Mouse (Mus musculus) heart, embryonic 13.5 days (tissue): Measurements from ENCODE around the gene Inka2. TPM values are rescaled to one million over a fixed set of nuclear protein-coding genes. Genes with fewer than 3 reads are reported as not detected.
A peak's percentile ranks its signal among the peaks of the same experiment; 100 is the strongest.

Experiments
- ATAC-seq: fragments of 200-750 bp; cut with Nextera tagmentation; 2 replicates; pipeline ENCODE4 v1.8.0; 2017; ENCODE audit warnings: moderate TSS enrichment; ENCODE audit not compliant: insufficient number of reproducible peaks, low FRiP score, low TSS enrichment; ENCODE audit errors: extremely low read depth
- H3K27ac ChIP-seq: fragments of 300-500 bp; sonication (generic); replicated peaks from 2 replicates; pipeline ENCODE4 v1.5.1; 2015; ENCODE audit warnings: moderate library complexity, mild to moderate bottlenecking, inconsistent platforms
- H3K27me3 ChIP-seq: fragments of 300-500 bp; sonication (generic); replicated peaks from 2 replicates; pipeline ENCODE4 v1.6.1; 2015; ENCODE audit warnings: mild to moderate bottlenecking, inconsistent platforms
- H3K36me3 ChIP-seq: fragments of 300-500 bp; sonication (generic); 2 replicates; pipeline ENCODE4 v1.6.1; 2015; ENCODE audit warnings: mild to moderate bottlenecking, inconsistent platforms
- H3K4me1 ChIP-seq: fragments of 300-500 bp; sonication (generic); 2 replicates; pipeline ENCODE4 v1.6.1; 2015; ENCODE audit warnings: inconsistent platforms
- H3K4me2 ChIP-seq: fragments of 300-500 bp; sonication (generic); 2 replicates; pipeline ENCODE4 v1.6.1; 2015; ENCODE audit warnings: inconsistent platforms, mild to moderate bottlenecking, moderate library complexity
- H3K4me3 ChIP-seq: fragments of 300-500 bp; sonication (generic); 2 replicates; pipeline ENCODE4 v1.5.1; 2015; ENCODE audit warnings: moderate library complexity, mild to moderate bottlenecking, inconsistent platforms
- H3K9ac ChIP-seq: fragments of 300-500 bp; sonication (generic); 2 replicates; pipeline ENCODE4 v1.6.1; 2015; ENCODE audit warnings: inconsistent platforms, mild to moderate bottlenecking, moderate library complexity
- H3K9me3 ChIP-seq: fragments of 300-500 bp; sonication (generic); 2 replicates; pipeline ENCODE4 v1.6.1; 2016; ENCODE audit warnings: inconsistent platforms
- WGBS: fragments of 180-500 bp; shearing (Covaris S2); methylation state at CpG from one replicate; pipeline ENCODE4 v1.1.7; 2015; ENCODE audit warnings: mixed read lengths; 5-methylcytosine and 5-hydroxymethylcytosine counted together
- polyA plus RNA-seq: library from polyadenylated mRNA; unstranded; fragments of >200 nt; fragmentation: Nextera tagmentation; extraction: Ambion mirVana; gene quantifications from 2 replicates; pipeline ENCODE4 v1.2.1, GENCODE M21; 2015

The Inka2 gene
- polyA plus RNA-seq, 1 experiment from 2014 or later, result 2.0 TPM

DNA sequence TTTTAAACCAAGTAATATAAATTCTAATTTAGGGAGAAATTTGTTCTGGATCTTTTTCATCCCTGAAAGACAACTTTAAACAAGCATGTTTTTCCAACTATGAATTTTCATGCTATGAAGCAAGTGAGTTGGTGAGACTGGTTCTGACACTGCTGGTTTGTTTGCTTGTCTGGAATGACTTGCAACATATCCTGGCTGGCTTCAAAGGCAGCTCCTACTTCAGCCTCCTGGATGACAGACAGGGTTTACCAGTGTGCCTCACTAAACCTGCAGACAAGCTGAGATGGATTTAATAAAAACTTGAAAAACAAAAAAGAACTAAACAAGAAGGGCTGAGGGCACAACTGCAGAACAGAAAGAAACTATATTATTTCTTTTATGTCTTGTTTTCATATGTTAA is 53.7 kb downstream of the Inka2 start:
- Histone ChIP-seq H3K9ac (no peak overlapping the region), H3K27ac (no peak overlapping the region), H3K36me3 (no peaks in the 10 kb centered on the region), H3K27me3 (no peaks in the 10 kb centered on the region), H3K9me3 (no peaks in the 10 kb centered on the region), H3K4me2 (no peak overlapping the region), H3K4me3 (no peak overlapping the region), H3K4me1 (peaks cover 30% of the 10 kb centered on the region)
- no peak for ATAC-seq

DNA sequence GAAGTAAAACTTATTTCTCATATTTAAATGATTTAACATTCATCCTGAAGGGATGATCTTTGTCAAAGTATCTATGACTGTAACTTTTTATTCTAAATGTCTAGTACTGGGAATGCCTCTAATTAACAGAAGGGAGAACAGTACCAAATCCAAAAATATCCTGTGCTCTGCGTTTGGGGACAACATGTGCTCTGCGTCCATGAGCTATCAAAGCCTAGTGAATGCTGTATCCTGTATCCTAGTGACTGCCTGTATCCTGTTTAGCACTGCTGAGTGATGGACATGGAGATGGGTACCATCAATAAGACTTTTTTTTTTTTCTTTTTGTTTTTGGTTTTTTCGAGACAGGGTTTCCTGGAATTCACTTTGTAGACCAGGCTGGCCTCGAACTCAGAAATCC is 54.3 kb downstream of the Inka2 start:
- Histone ChIP-seq H3K4me3 (no peak overlapping the region), H3K36me3 (no peaks in the 10 kb centered on the region), H3K9me3 (no peaks in the 10 kb centered on the region), H3K4me1 (peaks cover 36% of the 10 kb centered on the region), H3K27ac (no peak overlapping the region), H3K9ac (no peak overlapping the region), H3K27me3 (no peaks in the 10 kb centered on the region), H3K4me2 (no peak overlapping the region)
- no peak for ATAC-seq
- 70% methylated on average over 4 of the region's 4 CpGs for WGBS

DNA sequence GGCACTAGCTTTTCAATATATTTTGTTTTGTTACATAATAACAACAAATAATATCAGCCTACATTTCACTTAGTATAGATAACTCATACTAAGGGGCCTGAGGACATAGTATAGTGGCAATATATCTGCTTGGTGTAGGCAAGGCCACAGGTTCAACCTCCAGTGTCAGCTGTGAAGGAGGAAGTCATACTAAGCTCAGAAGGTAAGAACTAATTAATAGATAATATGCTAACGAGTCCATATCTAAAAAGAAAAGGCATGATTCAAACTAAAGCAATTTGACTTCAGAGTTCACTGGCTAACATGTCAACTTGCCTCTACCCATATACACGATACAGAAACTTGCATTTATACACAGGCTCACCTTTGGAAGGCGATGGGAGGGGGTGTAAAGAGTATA is 55.7 kb downstream of the Inka2 start:
- Histone ChIP-seq H3K4me3 (no peak overlapping the region), H3K27me3 (no peaks in the 10 kb centered on the region), H3K36me3 (no peaks in the 10 kb centered on the region), H3K27ac (no peak overlapping the region), H3K4me1 (peaks cover 44% of the 10 kb centered on the region), H3K9me3 (no peaks in the 10 kb centered on the region), H3K9ac (no peak overlapping the region), H3K4me2 (no peak overlapping the region)
- 92% methylated on average over 3 of the region's 3 CpGs for WGBS
- no peak for ATAC-seq

DNA sequence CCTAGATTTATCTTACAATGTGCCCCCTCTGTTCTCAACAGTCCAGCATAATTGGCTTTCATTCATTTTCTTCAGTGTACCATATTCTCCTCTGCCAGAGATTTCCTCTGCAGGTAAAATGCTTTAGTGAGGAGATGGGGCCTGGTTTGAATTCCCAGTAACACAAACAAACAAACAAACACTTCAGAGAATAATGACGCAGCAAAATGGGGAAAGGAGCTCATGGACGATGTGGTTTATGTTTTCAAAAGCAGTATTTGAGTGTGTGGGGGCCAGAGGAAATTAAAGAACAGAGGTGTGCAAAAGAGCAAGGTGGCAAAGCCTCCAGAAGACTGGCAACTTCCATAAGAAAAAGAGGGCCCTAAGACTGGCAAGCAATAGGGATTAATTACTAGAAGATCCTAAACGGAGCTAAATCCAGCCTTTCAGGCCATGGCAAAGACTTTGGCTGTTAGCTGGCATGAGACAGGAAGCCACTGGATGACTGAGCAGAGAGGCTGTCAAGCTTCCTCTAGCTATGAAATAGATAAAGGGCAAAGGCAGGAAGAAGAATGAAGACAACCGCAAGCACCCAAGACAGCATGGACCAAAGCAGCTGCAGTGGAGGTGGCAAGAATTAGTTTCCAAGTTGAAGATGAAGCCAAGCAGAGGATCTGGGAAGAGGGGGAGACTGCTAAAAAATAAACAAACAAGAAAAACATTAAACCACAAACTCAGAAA is 58.9 kb downstream of the Inka2 start:
- Histone ChIP-seq H3K4me2 (peak overlapping the region; percentile 24; the same call in 1 of the 2 replicates), H3K27ac (peak overlapping the region; percentile 15; the same call in 1 of the 2 replicates), H3K4me1 (peaks cover 27% of the 10 kb centered on the region), H3K36me3 (no peaks in the 10 kb centered on the region), H3K4me3 (no peak overlapping the region), H3K9ac (no peak overlapping the region), H3K27me3 (no peaks in the 10 kb centered on the region), H3K9me3 (no peaks in the 10 kb centered on the region)
- no peak for ATAC-seq
- 60% methylated on average over 4 of the region's 4 CpGs for WGBS

GRCm38 (mm10) chr3:105768529-105768928 is 64.1 kb downstream of the Inka2 start:
- Histone ChIP-seq H3K4me3 (no peak overlapping the region), H3K36me3 (no peaks in the 10 kb centered on the region), H3K9ac (no peak overlapping the region), H3K27me3 (no peaks in the 10 kb centered on the region), H3K27ac (no peak overlapping the region), H3K9me3 (no peaks in the 10 kb centered on the region; the same call in 1 of the 2 replicates), H3K4me1 (peaks cover 21% of the 10 kb centered on the region), H3K4me2 (no peak overlapping the region)
- 64% methylated on average over 6 of the region's 6 CpGs for WGBS
- ATAC-seq, result no peak

- no peak for ATAC-seq
Measured at GRCm38 (mm10) chr3:105769380-105769779, 65.0 kb downstream of the Inka2 start.

More at GRCm38 (mm10) chr3:105769380-105769779, 65.0 kb downstream of the Inka2 start:
- no peaks in the 10 kb centered on the region; the same call in 1 of the 2 replicates for H3K9me3 ChIP-seq
- peaks cover 12% of the 10 kb centered on the region for H3K4me1 ChIP-seq
- H3K36me3 ChIP-seq, result no peaks in the 10 kb centered on the region
- H3K27me3 ChIP-seq, result no peaks in the 10 kb centered on the region
- no peak overlapping the region for H3K4me3 ChIP-seq
- 71% methylated on average over 2 of the region's 2 CpGs for WGBS
- no peak overlapping the region for H3K27ac ChIP-seq
- no peak overlapping the region for H3K4me2 ChIP-seq
- H3K9ac ChIP-seq, result no peak overlapping the region

Other genes with a start within 250 kb of the Inka2 start
- gene Ddx20, start 17.0 kb upstream of the Inka2 start, polyA plus RNA-seq, result 18.1 and 20.2 TPM in 2 replicates
- 81.3 and 91.9 TPM in 2 replicates for gene Rap1a, start 96.7 kb downstream of the Inka2 start, polyA plus RNA-seq
- gene Adora3, start 166.3 kb downstream of the Inka2 start, polyA plus RNA-seq, result 0.11 and 0.17 TPM in 2 replicates
- 0.42 and 0.56 TPM in 2 replicates for gene Tmigd3, start 166.3 kb downstream of the Inka2 start, polyA plus RNA-seq
- gene I830077J02Rik, start 228.1 kb downstream of the Inka2 start, polyA plus RNA-seq, result 2.1 and 2.3 TPM in 2 replicates